In the genomic region with DNA sequence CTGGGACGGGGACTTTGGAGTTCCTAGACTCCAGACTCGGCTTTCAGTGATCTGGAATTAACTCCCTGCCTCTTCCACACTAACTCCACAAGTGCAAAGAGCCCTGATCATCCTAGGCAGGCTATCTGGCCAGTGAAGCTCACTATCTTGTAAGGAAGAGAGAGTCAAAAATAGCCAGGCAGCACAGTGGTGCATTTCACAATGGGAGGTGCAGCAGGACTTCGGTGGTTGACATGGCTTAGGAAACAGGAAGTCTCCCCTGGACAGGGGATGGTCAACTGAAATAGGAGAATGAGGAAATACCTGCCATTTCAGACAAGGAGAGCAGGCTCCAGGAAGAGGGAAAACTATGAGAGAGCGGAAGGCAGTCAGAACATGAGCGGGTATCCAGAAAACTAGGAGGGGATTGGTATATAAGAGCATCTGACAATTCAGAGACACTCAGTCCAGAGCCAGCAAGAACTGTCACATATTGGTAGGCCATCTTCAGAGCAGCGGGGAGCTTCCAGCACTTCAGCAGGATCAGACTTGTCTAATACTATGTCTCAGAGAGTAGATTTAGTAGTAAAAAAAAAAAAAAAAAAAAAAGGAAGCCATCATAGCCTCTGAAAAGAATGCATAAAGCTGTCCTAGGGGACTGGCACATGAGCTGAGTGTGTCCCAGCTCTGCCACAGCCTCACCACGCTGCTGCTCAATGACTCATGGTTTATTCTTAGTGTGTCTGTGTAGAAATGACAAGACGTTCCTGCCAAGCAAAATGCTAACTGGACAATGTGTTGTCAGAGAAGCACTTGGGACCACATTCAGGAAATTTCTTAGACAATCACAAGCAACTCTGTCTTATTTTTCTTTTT, we compare ENCODE assay signal across 11 mouse cellular contexts.
DNase-seq lines count a peak whose midpoint lies in the region; ATAC-seq lines count a peak whose summit lies in the region.
"Had no signal": no experiment of that assay in that cellular context is flagged by ENCODE, and none has a peak within 500 bp of the region (broad histone marks: within the 10 kb centered on the region; RNA-seq: fewer than 3 reads in every experiment).

No protein-coding gene starts in this region.

- DNase-seq in layer of hippocampus, adult 9-11 months, result peak; percentile 85
- no peak for DNase-seq in layer of hippocampus, postnatal 25 days (ENCODE audit: extremely low spot score in 1 of 2, low spot score in 1 of 2)
- DNase-seq in brain, adult 2 months (ENCODE audit: low read depth, low spot score), result peak; percentile 93
- no peak for DNase-seq in forebrain, embryonic 14.5 days (ENCODE audit: low spot score)
- DNase-seq in retina, postnatal 1 day, result no peak

- H3K4me1 ChIP-seq in heart, embryonic 11.5 days (ENCODE audit: control insufficient read depth, insufficient read depth, low read length), result peaks cover 7% of the 10 kb centered on the region
- H3K4me1 ChIP-seq in forebrain, embryonic 14.5 days (ENCODE audit: control insufficient read depth, insufficient read depth, low read length), result no peaks in the 10 kb centered on the region
- H3K4me1 ChIP-seq: embryonic facial prominence, embryonic 13.5 days had no signal

- ATAC-seq in heart, embryonic 11.5 days (replicated peaks; ENCODE audit: insufficient number of reproducible peaks, low FRiP score, low TSS enrichment), result no peak
- ATAC-seq in monocyte, adult 5-6 weeks (replicated peaks; ENCODE audit: insufficient number of reproducible peaks, low FRiP score, low TSS enrichment, poor library complexity, severe bottlenecking), result 0 out of 2 replicates have a peak, but pooled peaks have one; percentile 31
- ATAC-seq in forebrain, embryonic 14.5 days, result no peak
- ATAC-seq in erythroblast, adult 5-6 weeks (replicated peaks; ENCODE audit: low FRiP score, poor library complexity, severe bottlenecking), result no peak

- no peaks in the 10 kb centered on the region for H3K36me3 ChIP-seq in heart, embryonic 11.5 days (ENCODE audit: control insufficient read depth, insufficient read depth, low read length)
- no peaks in the 10 kb centered on the region for H3K36me3 ChIP-seq in forebrain, embryonic 14.5 days (ENCODE audit: control insufficient read depth, insufficient read depth, low read length)
- H3K36me3 ChIP-seq: embryonic facial prominence, embryonic 13.5 days; G1E had no signal

- no peak overlapping the region for H3K9ac ChIP-seq in heart, embryonic 11.5 days (ENCODE audit: low read depth, low read length)
- no peak overlapping the region for H3K9ac ChIP-seq in forebrain, embryonic 14.5 days (ENCODE audit: low read length)
- H3K9ac ChIP-seq: embryonic facial prominence, embryonic 13.5 days had no signal

- H3K27ac ChIP-seq in heart, embryonic 11.5 days (ENCODE audit: low read depth, low read length), result peak overlapping the region; percentile 59
- H3K27ac ChIP-seq in forebrain, embryonic 14.5 days (ENCODE audit: low read depth, low read length), result no peak overlapping the region
- H3K27ac ChIP-seq: embryonic facial prominence, embryonic 13.5 days; layer of hippocampus, adult 2 months had no signal

- no peaks in the 10 kb centered on the region for H3K9me3 ChIP-seq in heart, embryonic 11.5 days (replicated peaks; ENCODE audit: control insufficient read depth, low read length)
- no peaks in the 10 kb centered on the region for H3K9me3 ChIP-seq in forebrain, embryonic 14.5 days (replicated peaks; ENCODE audit: control insufficient read depth, low read length)
- H3K9me3 ChIP-seq: embryonic facial prominence, embryonic 13.5 days; G1E had no signal

- no peaks in the 10 kb centered on the region for H3K27me3 ChIP-seq in heart, embryonic 11.5 days (ENCODE audit: control insufficient read depth, insufficient read depth, low read length)
- H3K27me3 ChIP-seq in forebrain, embryonic 14.5 days (replicated peaks; ENCODE audit: control insufficient read depth, insufficient read depth, low read length), result no peaks in the 10 kb centered on the region
- H3K27me3 ChIP-seq: embryonic facial prominence, embryonic 13.5 days had no signal

- no peak overlapping the region for H3K4me2 ChIP-seq in heart, embryonic 11.5 days
- H3K4me2 ChIP-seq in forebrain, embryonic 14.5 days (ENCODE audit: low read length), result no peak overlapping the region
- H3K4me2 ChIP-seq: embryonic facial prominence, embryonic 13.5 days had no signal

- 42% methylated on average over 8 of the region's 8 CpGs for WGBS in heart, embryonic 11.5 days (ENCODE audit: insufficient replicate concordance)
- 84% methylated on average over 8 of the region's 8 CpGs for WGBS in forebrain, embryonic 14.5 days

- H3K4me3 ChIP-seq in heart, embryonic 11.5 days (ENCODE audit: low read depth, low read length), result no peak overlapping the region
- H3K4me3 ChIP-seq in forebrain, embryonic 14.5 days (ENCODE audit: low read depth, low read length), result no peak overlapping the region
- H3K4me3 ChIP-seq: embryonic facial prominence, embryonic 13.5 days; layer of hippocampus, adult 2 months had no signal

Comparison
In these comparisons a context has a peak if more than half of its experiments do, and no peak if none do; other contexts are left out.
1. DNase-seq: peak in layer of hippocampus, adult 9-11 months (single experiment) and brain, adult 2 months (single experiment); none in layer of hippocampus, postnatal 25 days (0 of 2), forebrain, embryonic 14.5 days (single experiment) and retina, postnatal 1 day (single experiment).